Mouse (Mus musculus) E14TG2a.4 (cell line): ENCODE data around the gene D430042O09Rik.

ENCODE experiments used
- CTCF ChIP-seq: conservative IDR thresholded peaks from 2 replicates; pipeline ENCODE4 v1.5.1; 2014; ENCODE audit warnings: low read length
- NANOG ChIP-seq: IDR thresholded peaks from 2 replicates; pipeline ENCODE4 v1.6.1; 2014; ENCODE audit warnings: borderline replicate concordance, low read length, mixed read lengths
- POU5F1 ChIP-seq: IDR thresholded peaks from 2 replicates; pipeline ENCODE4 v1.6.1; 2014; ENCODE audit warnings: low read length, borderline replicate concordance

- TF ChIP-seq CTCF, result no peak
- no peak for TF ChIP-seq POU5F1
- no peak for TF ChIP-seq NANOG
Measured at GRCm38 (mm10) chr7:125893621-125894020, 185.9 kb downstream of the D430042O09Rik start.
